Mouse (Mus musculus) megakaryocyte progenitor cell, adult 5-6 weeks (primary cell): ENCODE results near the gene Lrsam1. TPM values are rescaled to one million over a fixed set of nuclear protein-coding genes. Genes with fewer than 3 reads are reported as not detected.

Experiments used
- ATAC-seq: replicated peaks from 2 replicates; pipeline ENCODE4 v1.8.0; 2016; ENCODE audit warnings: mild to moderate bottlenecking, moderate TSS enrichment, inconsistent platforms; ENCODE audit not compliant: poor library complexity
- total RNA-seq, 2 experiments: library from RNA; stranded (forward) in 1 of 2; stranded (reverse) in 1 of 2; fragments of 157-497, 149-512 nt in 1 of 2; fragments of 200-1000 nt in 1 of 2; gene quantifications; 2 replicates each; pipeline versions ENCODE4 v1.2.3 to v1.2.4; 2015 to 2017

Gene Lrsam1
- total RNA-seq, 2 experiments from 2014 or later, result 2.9 to 3.7 TPM

DNA sequence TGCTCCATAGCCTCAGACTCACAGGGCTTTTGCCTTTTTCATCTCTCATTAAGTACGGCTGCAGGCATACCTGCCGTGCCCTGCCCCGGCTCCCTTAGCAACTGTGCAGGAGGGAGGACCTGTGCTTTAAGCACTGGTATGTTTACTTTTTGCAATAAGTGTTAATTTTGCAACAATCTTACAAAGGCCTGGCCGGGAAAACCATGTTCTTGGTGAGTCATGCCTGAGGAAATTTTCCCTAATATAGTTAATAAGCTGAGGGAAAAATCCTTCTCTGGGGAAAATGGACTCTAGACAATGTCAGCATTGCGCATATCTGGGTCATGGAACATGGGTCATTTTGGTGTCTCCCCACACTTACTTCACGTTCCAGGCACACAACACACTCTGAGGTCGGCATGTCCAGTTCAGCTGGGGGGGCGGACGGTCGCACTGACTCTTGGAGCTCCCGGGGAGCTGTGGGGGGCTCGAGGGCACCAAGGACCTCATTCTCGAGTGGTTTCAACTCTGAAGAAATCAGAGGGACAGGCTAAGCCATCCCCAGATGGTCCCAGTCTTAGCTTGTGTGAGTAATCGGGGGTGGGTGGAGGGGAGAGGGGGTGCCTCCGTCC is 33.7 kb downstream of the Lrsam1 start:
- no peak for ATAC-seq

DNA sequence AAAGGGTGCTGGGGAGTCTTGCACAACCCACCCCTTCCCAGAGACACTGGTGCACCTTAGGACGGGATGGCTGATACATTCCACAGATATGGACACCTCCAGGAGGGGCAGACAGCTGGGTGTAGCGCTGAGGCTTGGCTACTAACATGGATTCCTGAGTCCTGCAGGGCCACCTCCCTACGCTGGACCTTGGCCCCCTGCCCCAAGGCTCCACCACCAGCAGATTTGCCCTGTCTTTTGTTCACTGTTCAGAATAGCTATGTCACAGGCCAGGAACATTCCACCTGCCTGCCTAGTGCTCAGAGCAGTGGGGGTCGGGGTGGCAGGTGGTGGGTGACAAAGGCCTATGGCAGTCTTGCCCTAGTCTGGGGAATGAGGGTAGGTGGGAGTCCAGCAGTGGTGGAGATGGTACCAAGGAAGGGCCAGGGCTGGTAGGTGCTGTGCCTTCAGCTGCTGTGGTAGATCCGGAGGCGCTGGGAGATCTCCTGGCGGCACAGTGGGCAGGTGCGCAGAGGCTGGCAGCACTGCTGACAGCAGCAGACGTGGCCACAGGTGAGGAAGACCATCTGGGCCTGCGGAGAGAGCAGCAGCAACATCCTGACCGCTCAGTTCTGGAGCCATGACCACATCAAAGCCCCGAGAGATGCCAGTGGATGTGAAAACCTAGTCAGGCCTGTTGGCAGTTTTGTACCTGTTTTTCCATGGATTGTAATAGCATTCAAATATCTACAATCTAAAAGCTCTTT is 34.9 kb downstream of the Lrsam1 start:
- no peak for ATAC-seq

DNA sequence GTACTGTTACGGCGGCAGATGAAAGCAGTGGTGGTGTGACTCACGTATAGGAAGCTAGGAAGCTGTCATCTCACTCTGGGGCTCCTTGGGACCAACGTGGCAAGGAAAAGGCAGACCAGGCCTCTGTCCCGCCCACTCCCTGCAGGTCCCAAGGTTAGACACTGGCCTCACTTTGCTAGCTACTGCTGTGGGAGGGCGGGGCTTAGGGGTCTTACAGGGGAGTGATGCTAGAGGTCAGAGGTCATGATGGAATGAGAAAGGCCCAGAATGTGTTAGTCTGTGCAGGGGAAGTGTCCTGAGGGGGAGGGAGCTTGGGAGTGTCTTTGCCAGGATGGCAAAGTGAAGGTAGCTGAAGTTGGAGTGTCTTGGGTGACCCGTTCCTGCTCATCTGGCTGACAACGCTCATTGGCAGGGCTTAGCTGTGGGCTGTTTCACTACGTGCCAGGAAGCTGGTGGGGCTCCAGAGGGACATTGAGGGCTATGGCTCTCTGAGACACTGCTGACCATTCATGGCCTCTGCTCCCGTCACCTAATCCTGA is 37.0 kb downstream of the Lrsam1 start:
- ATAC-seq, result no peak

DNA sequence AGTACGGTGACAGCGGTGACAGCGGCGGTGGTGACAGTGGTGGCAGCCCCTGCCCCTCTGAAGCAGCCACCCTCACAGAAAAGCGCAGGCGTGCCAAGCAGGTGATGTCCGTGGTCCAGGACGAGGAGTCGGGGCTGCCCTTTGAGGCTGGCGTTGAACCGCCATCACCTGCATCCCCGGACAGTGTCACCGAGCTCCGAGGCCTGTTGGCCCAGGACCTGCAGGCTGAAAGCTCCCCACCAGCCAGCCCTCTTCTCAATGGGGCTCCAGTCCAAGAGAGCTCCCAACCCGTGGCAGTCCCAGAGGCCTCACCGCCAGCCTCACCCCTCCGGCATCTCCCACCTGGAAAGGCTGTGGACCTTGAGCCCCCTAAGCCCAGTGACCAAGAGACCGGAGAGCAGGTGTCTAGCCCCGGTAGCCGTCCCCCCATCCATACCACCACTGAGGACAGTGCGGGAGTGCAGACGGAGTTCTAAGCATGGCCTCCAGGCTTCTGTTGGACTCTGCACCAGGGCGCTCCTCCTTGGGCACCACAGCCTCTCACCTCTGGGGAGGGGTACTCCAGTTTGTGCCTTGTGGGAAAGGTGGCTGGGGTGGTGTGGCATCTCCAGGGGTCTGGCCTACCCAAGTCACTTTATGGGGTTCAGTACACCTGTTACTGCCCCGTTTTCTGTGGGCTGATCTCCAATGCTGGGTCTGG is 37.7 kb downstream of the Lrsam1 start:
- no peak for ATAC-seq

DNA sequence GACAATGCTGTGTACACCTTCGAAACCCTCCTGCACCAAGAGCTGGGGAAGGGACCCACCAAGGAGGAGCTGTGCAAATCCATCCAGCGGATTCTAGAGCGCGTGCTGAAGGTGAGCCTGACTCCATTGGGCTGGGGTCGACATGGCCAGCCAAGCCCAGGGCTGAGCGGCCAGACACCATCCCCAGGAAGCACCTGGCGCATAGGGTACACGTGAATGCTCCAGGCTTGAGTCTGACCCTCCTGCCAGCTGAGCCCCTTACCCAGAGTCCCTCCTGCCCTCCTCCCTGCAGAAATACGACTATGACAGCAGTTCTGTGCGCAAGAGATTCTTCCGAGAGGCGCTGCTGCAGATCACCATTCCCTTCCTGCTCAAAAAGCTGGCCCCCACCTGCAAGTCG is 38.9 kb downstream of the Lrsam1 start:
- ATAC-seq, result no peak

DNA sequence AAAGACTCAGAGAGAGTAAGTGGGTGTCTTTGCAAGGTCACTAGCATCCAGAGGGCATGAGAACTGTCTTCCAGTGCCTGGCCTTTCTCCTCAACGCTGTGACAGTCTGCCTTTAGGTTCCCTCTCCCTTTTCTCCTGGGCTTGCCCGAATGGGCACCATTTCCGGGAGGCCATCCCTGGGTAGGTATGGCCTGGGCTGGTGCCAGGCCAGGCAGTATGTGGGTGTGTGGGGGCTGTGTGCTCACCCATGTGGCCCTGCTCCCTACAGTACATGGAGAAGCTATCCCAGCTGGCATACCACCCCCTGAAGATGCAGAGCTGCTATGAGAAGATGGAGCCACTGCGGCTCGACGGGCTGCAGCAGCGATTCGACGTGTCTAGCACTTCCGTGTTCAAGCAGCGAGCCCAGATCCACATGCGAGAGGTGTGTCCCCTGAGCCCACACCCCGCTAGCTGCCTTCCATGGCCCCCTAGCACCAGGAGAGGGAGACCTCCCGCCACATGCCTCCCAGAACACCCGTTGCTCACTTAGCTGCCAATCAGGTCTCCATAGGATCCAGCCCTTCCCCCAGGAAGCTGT is 39.5 kb downstream of the Lrsam1 start:
- ATAC-seq, result no peak

DNA sequence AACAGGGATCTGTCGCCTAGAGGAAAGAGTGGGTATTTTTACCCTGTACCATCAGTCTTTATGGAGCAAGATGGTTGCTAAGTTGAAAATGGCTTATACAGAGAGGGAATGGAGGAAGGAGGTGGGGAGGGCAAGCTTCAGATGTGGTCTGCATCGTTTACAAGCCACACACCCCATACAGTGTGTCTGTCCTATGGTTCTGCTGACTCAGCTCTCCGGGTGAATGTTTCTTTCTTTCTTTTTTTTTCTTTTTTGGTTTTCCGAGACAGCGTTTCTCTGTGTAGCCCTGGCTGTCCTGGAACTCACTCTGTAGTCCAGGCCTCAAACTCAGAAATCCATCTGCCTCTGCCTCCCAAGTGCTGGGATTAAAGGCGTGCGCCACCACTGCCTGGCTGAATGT is 40.2 kb downstream of the Lrsam1 start:
- no peak for ATAC-seq

DNA sequence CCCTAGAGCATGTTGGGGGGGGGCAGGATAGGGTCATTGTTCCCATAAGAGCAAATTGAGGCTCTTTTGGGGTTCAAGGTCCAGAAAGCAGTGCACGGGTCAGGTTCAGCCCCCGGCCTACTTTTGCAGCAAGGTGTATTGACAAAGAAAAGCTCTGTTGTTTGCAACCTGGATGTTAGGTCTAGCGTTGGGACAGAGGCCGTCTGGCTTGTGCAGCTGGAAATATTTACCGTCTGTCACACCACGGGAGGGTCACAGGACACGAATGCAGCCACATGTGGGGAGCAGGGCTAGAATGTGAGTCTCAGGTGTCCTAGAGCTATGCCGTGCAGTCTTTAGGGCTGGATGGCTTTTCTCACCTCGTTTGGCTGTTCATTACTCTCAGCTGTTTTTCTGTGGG is 43.0 kb downstream of the Lrsam1 start:
- no peak for ATAC-seq

DNA sequence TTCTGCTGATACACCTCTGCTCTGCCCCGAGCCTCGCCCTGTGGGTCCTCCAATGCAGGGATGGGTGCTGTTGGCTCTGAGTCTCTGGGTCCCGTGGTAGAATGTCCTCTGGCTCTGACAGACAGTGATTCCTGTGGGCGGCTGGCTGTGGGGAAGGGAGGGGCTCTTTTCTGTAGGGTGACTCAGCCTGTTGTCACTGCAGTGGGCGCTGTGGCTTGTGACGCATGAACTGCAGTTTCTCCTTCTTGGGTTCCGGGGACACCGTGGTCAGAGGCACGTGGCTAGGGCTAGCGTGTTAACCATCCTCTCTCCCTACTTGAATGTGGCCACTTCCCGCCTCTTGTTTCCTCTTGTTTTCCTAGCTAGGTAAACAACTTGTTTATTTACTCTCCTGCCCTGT is 43.9 kb downstream of the Lrsam1 start:
- ATAC-seq, result peak; percentile 98

DNA sequence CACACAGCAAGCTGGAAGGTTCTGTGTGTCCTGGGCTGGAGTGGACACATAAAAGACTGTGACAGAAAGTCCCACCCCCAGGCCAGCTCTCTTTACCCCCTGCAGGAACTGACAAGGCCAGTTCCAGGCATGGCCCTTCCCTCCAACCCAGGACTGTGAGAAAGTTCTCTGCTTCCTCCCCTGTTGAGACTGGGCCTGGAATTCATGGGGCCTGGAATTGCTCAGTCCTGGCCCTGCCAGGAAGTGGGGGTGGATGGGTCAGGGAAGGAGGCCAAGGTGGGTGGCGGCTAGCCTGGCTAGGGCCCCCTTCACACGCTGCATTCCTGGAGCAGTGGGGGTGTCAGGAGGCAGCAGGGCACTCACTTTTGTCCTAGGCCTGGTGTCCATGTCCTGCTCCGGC is 46.5 kb downstream of the Lrsam1 start:
- ATAC-seq, result no peak

DNA sequence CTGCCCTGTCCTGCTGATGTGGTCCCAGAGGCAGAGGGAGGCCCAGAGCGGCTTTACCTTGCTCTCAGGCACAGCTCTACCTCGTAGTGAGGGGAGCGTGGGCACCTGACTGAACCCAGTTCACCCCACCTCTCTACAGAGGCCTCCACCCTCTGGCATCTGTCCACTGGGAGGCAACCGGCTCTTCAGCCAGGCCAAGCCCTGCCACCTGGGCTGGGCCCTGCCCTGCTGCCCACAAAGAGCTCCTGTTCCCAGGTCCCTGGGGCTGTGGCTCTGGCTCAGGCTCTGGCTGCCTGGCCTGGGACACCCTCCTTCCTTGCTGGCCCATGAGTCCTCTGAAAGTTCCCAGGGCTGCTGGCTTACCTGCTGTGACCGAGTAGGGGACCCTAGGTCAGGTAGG is 47.1 kb downstream of the Lrsam1 start:
- ATAC-seq, result no peak

DNA sequence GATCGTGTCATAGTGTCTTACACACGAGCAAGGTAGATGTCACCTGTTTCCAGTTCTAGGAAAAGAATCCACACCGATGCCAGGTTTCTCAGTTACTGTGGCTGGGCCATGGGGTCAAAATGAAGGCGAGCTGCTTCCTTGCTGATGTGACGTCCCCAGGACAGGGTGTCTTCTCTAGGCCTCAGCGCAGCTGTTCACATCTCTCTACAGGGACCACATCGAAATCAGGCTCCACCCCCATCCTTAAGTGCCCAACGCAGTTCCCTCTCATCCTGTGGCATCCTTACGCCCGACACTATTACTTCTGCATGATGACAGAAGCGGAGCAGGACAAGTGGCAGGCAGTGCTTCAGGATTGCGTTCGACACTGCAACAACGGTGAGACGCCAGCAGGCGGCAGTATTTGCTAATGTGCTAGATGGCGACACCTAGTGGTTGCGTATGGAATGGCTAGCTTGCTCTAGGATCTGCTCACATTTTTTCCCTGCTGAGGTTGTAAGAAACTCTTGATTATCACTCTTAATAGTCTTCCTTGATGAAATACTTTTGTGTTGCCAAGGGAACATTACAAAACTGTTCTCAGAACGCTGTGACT is 49.1 kb downstream of the Lrsam1 start:
- ATAC-seq, result peak; percentile 99

DNA sequence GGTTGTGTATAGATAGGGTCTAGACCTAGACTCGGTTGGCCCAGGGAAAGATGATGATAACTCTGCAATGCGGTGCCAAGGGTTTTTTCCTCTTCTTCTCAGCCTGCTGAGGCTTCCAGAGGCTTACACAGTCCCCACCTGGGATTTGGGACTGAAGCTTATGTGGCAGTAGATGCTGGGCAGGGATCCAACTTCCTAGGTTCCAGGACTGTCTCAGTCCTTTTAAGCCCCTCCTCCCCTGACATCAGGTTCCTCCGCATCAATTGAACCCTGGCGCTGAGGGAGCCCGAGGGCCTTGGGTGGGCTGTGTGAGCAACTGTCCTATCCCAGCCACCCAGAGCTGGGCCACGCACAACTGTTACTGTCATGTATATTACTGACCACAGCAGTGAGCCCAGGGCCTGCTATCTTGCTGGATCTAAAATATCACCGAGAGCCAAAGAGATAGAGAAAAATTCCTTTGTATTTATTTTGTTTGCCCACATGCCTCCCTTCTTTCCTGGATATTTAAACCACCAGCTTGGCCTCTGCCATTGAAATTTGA is 49.7 kb downstream of the Lrsam1 start:
- ATAC-seq, result no peak

DNA sequence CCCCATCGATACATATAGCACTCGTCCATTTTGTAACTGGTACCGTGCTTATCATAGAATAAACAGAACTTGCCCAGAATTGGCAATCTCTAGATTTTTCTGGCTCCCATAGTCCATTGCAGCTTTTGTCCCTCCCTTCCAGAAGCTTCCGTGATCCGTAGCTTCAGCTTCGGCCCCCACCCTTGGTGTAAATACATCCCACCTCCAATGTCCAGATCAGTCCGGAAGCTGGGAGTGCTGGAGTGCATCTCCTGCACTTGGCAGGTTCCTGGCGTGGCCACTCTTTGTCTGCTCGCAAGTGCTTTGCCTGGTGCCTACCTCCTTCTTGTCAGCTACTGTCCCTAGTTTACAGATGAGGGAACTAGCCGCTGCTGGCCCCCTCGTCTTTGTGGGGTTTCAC is 52.6 kb downstream of the Lrsam1 start:
- ATAC-seq, result no peak

DNA sequence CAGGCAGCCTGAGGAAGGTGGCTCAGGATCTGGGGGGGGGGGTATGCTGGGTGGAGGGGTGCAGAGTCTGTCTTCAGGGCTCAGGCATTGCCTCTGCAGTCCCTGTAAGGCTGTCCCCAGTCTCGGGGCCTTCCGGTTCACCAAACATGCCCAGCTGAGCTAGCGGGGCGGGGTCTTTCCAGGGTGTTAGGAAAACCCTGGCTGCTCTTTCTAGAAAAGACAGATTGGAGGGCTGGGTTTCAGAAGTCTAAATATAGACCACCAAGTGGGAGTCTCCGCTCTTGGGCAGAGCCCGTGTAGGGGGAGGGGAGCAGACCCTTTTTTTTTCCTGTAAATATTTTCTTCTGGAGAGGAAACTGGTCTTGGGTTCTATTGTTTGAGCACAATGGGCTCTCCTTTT is 53.1 kb downstream of the Lrsam1 start:
- no peak for ATAC-seq

DNA sequence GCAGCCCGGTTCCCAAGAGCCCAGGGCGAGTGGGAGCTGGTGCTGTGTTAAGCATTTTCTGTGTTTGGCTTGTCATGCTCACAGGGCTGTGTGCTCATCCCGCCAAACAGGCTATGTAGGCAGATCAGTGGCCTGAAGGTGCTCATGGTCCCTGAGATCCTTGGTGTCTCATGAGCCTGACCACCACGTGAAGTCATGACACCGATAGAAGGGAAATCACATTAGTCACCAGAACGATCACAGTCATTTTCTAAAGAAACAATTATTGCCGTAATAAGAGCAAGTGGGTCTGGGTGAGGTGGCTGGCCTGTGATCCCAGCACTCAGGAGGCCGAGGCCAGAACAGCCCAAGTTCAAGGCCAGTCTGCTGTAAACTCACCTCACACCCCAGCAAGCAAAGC is 54.0 kb downstream of the Lrsam1 start:
- ATAC-seq, result no peak

DNA sequence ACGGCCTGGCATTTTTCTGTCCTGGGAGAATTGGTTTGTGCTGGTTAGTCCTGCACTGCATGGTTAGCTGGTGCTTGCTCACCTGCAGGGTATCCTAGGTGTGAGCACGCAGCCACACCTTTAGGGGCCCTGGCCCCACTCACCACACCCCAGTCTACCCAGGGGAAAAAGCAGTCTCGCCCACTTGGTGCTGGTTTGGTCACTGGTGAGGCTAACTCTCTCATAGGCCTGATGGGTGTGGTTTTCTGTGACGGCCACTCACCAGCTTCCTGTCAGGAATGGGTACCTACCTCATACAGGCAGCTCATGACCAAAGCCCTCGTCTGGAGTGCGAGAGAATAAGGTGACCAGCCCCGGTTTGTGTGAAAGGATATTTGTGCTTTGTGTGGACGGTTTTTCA is 56.1 kb downstream of the Lrsam1 start:
- no peak for ATAC-seq

DNA sequence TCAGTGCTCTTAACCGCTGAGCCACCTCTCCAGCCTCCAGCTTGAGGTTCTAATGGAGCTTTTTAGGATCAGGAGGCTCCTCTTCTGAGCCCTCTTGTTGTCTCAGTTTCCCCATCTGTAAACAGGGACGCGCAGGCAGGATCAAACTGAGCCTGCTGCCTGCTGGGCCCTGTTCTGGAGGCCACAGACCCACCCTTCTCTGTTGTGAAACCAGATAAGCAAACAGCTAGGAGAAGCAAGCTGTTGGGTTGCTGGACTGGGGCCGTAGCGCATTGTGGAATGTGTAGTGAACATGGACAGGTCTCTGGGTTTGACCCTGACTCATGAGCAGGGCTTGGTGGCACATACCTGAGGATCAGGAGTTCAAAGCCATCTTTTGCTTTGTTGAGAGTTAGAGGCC is 56.8 kb downstream of the Lrsam1 start:
- ATAC-seq, result peak; percentile 47

DNA sequence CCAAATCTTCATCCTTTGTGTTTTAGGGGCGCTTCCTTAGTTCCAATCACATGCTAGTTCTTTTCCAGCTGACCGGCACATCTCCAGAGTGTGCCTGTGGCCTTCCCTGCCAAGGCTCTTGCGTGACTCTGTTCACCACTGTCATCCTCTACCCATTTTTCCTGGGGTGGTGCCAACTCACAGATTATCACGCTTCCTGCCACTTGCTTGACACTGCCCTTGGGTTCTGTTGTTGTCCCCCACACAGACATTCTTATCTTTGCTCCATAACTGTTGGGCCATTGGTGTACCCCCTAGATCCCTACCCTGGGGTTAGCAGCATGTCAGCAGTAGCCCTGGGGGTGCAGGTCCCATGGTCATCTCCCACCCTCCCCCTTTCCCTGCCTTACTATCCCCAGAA is 57.9 kb downstream of the Lrsam1 start:
- ATAC-seq, result peak; percentile 63

DNA sequence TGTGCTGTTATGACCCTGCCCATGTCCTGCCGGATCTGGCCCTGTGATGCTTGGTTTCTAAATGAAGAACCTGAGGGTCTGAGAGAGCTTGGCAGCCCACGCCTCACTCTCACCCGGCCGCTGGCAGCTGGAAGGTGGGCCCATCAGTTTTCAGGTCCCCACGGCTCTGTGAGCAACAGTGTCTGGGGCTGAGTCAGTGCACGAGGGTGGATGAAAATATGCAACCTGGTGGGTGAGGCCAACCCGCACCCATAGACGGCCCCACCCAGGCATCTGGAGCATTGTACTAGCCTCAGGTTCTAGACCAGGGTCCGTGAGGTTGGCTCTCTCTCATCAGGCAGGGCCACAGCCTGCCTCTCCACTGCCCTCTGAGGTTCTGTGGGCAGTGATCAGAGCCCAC is 59.3 kb downstream of the Lrsam1 start:
- ATAC-seq, result no peak

DNA sequence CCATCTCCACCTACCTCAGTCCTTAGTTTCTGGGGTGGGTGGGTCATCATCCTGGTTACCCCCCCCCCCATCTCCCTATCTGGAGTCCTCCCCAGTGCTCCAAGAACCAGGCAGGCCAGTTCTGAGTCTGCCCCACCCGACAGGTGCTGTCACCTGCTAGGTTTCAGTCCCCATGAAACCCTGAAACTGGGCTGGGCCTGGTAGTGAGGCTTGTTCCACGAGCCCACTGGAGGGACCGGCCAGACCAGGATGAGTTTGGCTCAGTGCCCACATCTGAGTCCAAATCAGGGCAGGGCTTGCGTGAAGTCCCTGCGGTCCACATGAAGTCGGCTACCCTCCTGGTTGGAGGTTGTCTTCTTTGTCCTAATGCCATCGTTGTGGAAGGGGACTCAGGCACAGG is 62.4 kb downstream of the Lrsam1 start:
- ATAC-seq, result no peak
